Mouse (Mus musculus): ENCODE measurements around the gene Mapre3. TPM values are rescaled to one million over a fixed set of nuclear protein-coding genes. Genes with fewer than 3 reads are reported as not detected.

Gene Mapre3
- polyA plus RNA-seq, 1 experiment from 2014 or later = 43.7 TPM

GRCm38 (mm10) chr5:30816261-30816791 lies 1.9 kb downstream of the Mapre3 start:
- Histone ChIP-seq H3K27ac (ENCODE audit: low read depth, low read length) (no peak overlapping the region), H3K4me1 (ENCODE audit: control insufficient read depth, insufficient read depth, low read length) (peaks cover 8% of the 10 kb centered on the region), H3K36me3 (ENCODE audit: control insufficient read depth, insufficient read depth, low read length) (no peaks in the 10 kb centered on the region), H3K9ac (ENCODE audit: low read length) (0 out of 2 replicates have a peak overlapping the region, but pooled peaks have one; percentile 14), H3K27me3 (ENCODE audit: control insufficient read depth, insufficient read depth, low read length) (no peaks in the 10 kb centered on the region), H3K4me3 (ENCODE audit: low read depth, low read length) (no peak overlapping the region), H3K4me2 (ENCODE audit: low read depth) (0 out of 2 replicates have a peak overlapping the region, but pooled peaks have one; percentile 6), H3K9me3 (ENCODE audit: control insufficient read depth, low read length) (no peaks in the 10 kb centered on the region)
- DNase-seq (ENCODE audit: low spot score) (no peak), ATAC-seq (ENCODE audit: insufficient read depth, low FRiP score, low TSS enrichment) (no peak)
- WGBS = 76% methylated on average over 8 of the region's 8 CpGs

DNA sequence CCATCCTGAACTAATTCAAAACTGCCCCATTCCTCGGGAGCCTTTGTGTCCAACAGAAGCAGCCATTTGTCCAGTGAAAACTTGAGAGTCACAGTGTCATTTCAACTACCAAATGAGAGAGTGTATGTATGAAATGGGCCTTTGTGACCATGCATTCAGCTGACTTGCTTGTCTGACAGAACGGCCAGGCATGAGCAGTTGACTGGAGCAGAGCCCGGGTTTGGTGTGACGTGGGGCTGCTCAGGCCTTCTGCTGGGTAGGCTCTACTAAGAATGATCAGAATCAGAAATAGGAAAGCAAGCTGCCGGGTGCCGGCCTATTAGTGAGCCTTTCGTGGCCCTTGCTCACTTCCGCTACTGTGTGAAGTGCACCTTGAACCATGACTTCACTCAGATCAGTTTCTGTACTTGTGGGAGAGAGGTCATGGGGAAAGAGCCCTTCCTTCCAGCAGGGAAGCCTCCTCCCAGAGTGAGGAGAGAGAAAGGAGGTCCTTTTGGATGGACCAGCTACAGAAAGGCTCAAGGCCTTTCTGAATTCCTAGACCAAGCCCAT lies 4.4 kb downstream of the Mapre3 start:
- Histone ChIP-seq H3K36me3 (ENCODE audit: control insufficient read depth, insufficient read depth, low read length) (no peaks in the 10 kb centered on the region), H3K9me3 (ENCODE audit: control insufficient read depth, low read length) (no peaks in the 10 kb centered on the region), H3K4me3 (ENCODE audit: low read depth, low read length) (no peak overlapping the region), H3K4me1 (ENCODE audit: control insufficient read depth, insufficient read depth, low read length) (peaks cover 8% of the 10 kb centered on the region), H3K27me3 (ENCODE audit: control insufficient read depth, insufficient read depth, low read length) (no peaks in the 10 kb centered on the region), H3K27ac (ENCODE audit: low read depth, low read length) (no peak overlapping the region), H3K4me2 (ENCODE audit: low read depth) (no peak overlapping the region), H3K9ac (ENCODE audit: low read length) (no peak overlapping the region)
- DNase-seq (ENCODE audit: low spot score) (no peak), ATAC-seq (ENCODE audit: insufficient read depth, low FRiP score, low TSS enrichment) (no peak)
- 84% methylated on average over 8 of the region's 8 CpGs for WGBS

GRCm38 (mm10) chr5:30822689-30823088 lies 8.2 kb downstream of the Mapre3 start:
- 78% methylated on average over 5 of the region's 5 CpGs for WGBS

GRCm38 (mm10) chr5:30823091-30823490 lies 8.7 kb downstream of the Mapre3 start:
- 89% methylated on average over 3 of the region's 3 CpGs for WGBS
- H3K9me3 ChIP-seq (ENCODE audit: control insufficient read depth, low read length) = no peaks in the 10 kb centered on the region
- H3K4me1 ChIP-seq (ENCODE audit: control insufficient read depth, insufficient read depth, low read length) = 0 out of 2 replicates have a peak, but pooled peaks cover 2% of the 10 kb centered on the region
- no peak overlapping the region for H3K27ac ChIP-seq (ENCODE audit: low read depth, low read length)
- no peaks in the 10 kb centered on the region for H3K36me3 ChIP-seq (ENCODE audit: control insufficient read depth, insufficient read depth, low read length)
- H3K4me3 ChIP-seq (ENCODE audit: low read depth, low read length) = no peak overlapping the region
- H3K4me2 ChIP-seq (ENCODE audit: low read depth) = no peak overlapping the region
- ATAC-seq (ENCODE audit: insufficient read depth, low FRiP score, low TSS enrichment) (no peak), DNase-seq (ENCODE audit: low spot score) (no peak)
- no peaks in the 10 kb centered on the region for H3K27me3 ChIP-seq (ENCODE audit: control insufficient read depth, insufficient read depth, low read length)
- no peak overlapping the region for H3K9ac ChIP-seq (ENCODE audit: low read length)

More at GRCm38 (mm10) chr5:30822689-30823088, 8.2 kb downstream of the Mapre3 start:
- no peak for ATAC-seq (ENCODE audit: insufficient read depth, low FRiP score, low TSS enrichment)
- no peak for DNase-seq (ENCODE audit: low spot score)
- no peak overlapping the region for H3K4me3 ChIP-seq (ENCODE audit: low read depth, low read length)
- H3K9me3 ChIP-seq (ENCODE audit: control insufficient read depth, low read length) = no peaks in the 10 kb centered on the region
- H3K4me2 ChIP-seq (ENCODE audit: low read depth) = no peak overlapping the region
- H3K36me3 ChIP-seq (ENCODE audit: control insufficient read depth, insufficient read depth, low read length) = no peaks in the 10 kb centered on the region
- no peak overlapping the region for H3K9ac ChIP-seq (ENCODE audit: low read length)
- H3K4me1 ChIP-seq (ENCODE audit: control insufficient read depth, insufficient read depth, low read length) = 0 out of 2 replicates have a peak, but pooled peaks cover 2% of the 10 kb centered on the region
- H3K27ac ChIP-seq (ENCODE audit: low read depth, low read length) = no peak overlapping the region
- no peaks in the 10 kb centered on the region for H3K27me3 ChIP-seq (ENCODE audit: control insufficient read depth, insufficient read depth, low read length)

- 0 out of 2 replicates have a peak, but pooled peaks cover 2% of the 10 kb centered on the region for H3K4me1 ChIP-seq (ENCODE audit: control insufficient read depth, insufficient read depth, low read length)
- no peak overlapping the region for H3K4me3 ChIP-seq (ENCODE audit: low read depth, low read length)
- H3K9me3 ChIP-seq (ENCODE audit: control insufficient read depth, low read length) = no peaks in the 10 kb centered on the region
- H3K27me3 ChIP-seq (ENCODE audit: control insufficient read depth, insufficient read depth, low read length) = no peaks in the 10 kb centered on the region
- no peak overlapping the region for H3K9ac ChIP-seq (ENCODE audit: low read length)
- H3K4me2 ChIP-seq (ENCODE audit: low read depth) = no peak overlapping the region
- DNase-seq (ENCODE audit: low spot score) = no peak
- H3K27ac ChIP-seq (ENCODE audit: low read depth, low read length) = no peak overlapping the region
- 83% methylated on average over 11 of the region's 11 CpGs for WGBS
- no peak for ATAC-seq (ENCODE audit: insufficient read depth, low FRiP score, low TSS enrichment)
- H3K36me3 ChIP-seq (ENCODE audit: control insufficient read depth, insufficient read depth, low read length) = no peaks in the 10 kb centered on the region
Measured at GRCm38 (mm10) chr5:30824124-30824988, 9.9 kb downstream of the Mapre3 start.

DNA sequence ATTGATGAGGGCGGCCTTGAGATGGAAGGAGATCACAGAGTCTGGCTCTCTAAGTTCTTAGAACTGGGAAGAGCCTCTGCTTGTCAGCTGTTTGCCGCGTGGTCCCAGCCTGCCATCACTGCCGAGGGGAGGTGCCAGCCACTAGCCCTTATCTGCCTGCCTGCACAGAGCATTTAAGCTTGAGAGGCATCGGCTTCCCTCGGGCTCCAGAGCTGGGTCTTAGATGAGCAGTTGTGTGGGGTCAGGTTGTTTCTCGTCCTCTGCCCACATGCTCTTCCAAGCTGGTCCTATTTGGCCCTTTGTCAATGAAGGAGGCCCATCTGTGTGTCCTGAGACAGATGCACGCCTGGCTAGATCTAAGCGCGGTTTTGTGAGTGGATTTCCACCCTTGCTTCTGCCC lies 10.7 kb downstream of the Mapre3 start:
- no peaks in the 10 kb centered on the region for H3K27me3 ChIP-seq (ENCODE audit: control insufficient read depth, insufficient read depth, low read length)
- ATAC-seq (ENCODE audit: insufficient read depth, low FRiP score, low TSS enrichment) (no peak), DNase-seq (ENCODE audit: low spot score) (no peak)
- H3K4me3 ChIP-seq (ENCODE audit: low read depth, low read length) = no peak overlapping the region
- no peaks in the 10 kb centered on the region for H3K9me3 ChIP-seq (ENCODE audit: control insufficient read depth, low read length)
- 79% methylated on average over 10 of the region's 10 CpGs for WGBS
- no peak overlapping the region for H3K9ac ChIP-seq (ENCODE audit: low read length)
- H3K36me3 ChIP-seq (ENCODE audit: control insufficient read depth, insufficient read depth, low read length) = no peaks in the 10 kb centered on the region
- H3K4me1 ChIP-seq (ENCODE audit: control insufficient read depth, insufficient read depth, low read length) = 0 out of 2 replicates have a peak, but pooled peaks cover 2% of the 10 kb centered on the region
- no peak overlapping the region for H3K27ac ChIP-seq (ENCODE audit: low read depth, low read length)
- H3K4me2 ChIP-seq (ENCODE audit: low read depth) = no peak overlapping the region

GRCm38 (mm10) chr5:30825821-30826220 lies 11.4 kb downstream of the Mapre3 start:
- ATAC-seq (ENCODE audit: insufficient read depth, low FRiP score, low TSS enrichment) = no peak
- Histone ChIP-seq H3K27ac (ENCODE audit: low read depth, low read length) (no peak overlapping the region), H3K27me3 (ENCODE audit: control insufficient read depth, insufficient read depth, low read length) (no peaks in the 10 kb centered on the region), H3K9me3 (ENCODE audit: control insufficient read depth, low read length) (no peaks in the 10 kb centered on the region), H3K36me3 (ENCODE audit: control insufficient read depth, insufficient read depth, low read length) (no peaks in the 10 kb centered on the region), H3K4me3 (ENCODE audit: low read depth, low read length) (no peak overlapping the region), H3K9ac (ENCODE audit: low read length) (no peak overlapping the region), H3K4me2 (ENCODE audit: low read depth) (no peak overlapping the region), H3K4me1 (ENCODE audit: control insufficient read depth, insufficient read depth, low read length) (0 out of 2 replicates have a peak, but pooled peaks cover 2% of the 10 kb centered on the region)
- no peak for DNase-seq (ENCODE audit: low spot score)
- 87% methylated on average over 6 of the region's 6 CpGs for WGBS

- WGBS = 85% methylated on average over 3 of the region's 3 CpGs
- Histone ChIP-seq H3K4me1 (ENCODE audit: control insufficient read depth, insufficient read depth, low read length) (no peaks in the 10 kb centered on the region), H3K36me3 (ENCODE audit: control insufficient read depth, insufficient read depth, low read length) (no peaks in the 10 kb centered on the region), H3K9ac (ENCODE audit: low read length) (no peak overlapping the region), H3K4me3 (ENCODE audit: low read depth, low read length) (no peak overlapping the region), H3K27me3 (ENCODE audit: control insufficient read depth, insufficient read depth, low read length) (no peaks in the 10 kb centered on the region), H3K27ac (ENCODE audit: low read depth, low read length) (no peak overlapping the region), H3K4me2 (ENCODE audit: low read depth) (no peak overlapping the region), H3K9me3 (ENCODE audit: control insufficient read depth, low read length) (no peaks in the 10 kb centered on the region)
- DNase-seq (ENCODE audit: low spot score) (no peak), ATAC-seq (ENCODE audit: insufficient read depth, low FRiP score, low TSS enrichment) (no peak)
Measured at GRCm38 (mm10) chr5:30833416-30833815, 19.0 kb downstream of the Mapre3 start.
